Mouse (Mus musculus): ENCODE results near the gene Dok4. TPM values are rescaled to one million over a fixed set of nuclear protein-coding genes. Genes with fewer than 3 reads are reported as not detected.

Gene Dok4
- total RNA-seq, 2 experiments from 2014 or later: 0.62 TPM; not detected in 1

Other genes with a start within 250 kb of the Dok4 start
- gene Arl2bp, start 209.7 kb downstream of the Dok4 start, total RNA-seq (2014; fragmentation: Nextera tagmentation): 36.4 and 44.0 TPM in 2 replicates
- gene Arl2bp, start 209.7 kb downstream of the Dok4 start, total RNA-seq (2017): 41.1 and 100 TPM in 2 replicates
- not detected in 2 replicates for gene Pllp, start 180.1 kb downstream of the Dok4 start, total RNA-seq (2014; fragmentation: Nextera tagmentation)
- not detected in 2 replicates for gene Pllp, start 180.1 kb downstream of the Dok4 start, total RNA-seq (2017)
- not detected in 2 replicates for gene Ccl22, start 130.7 kb downstream of the Dok4 start, total RNA-seq (2014; fragmentation: Nextera tagmentation)
- not detected in 2 replicates for gene Ccl22, start 130.7 kb downstream of the Dok4 start, total RNA-seq (2017)
- gene Cx3cl1, start 104.3 kb downstream of the Dok4 start, total RNA-seq (2014; fragmentation: Nextera tagmentation): 0.19 and 1.3 TPM in 2 replicates
- gene Cx3cl1, start 104.3 kb downstream of the Dok4 start, total RNA-seq (2017): not detected in 2 replicates
- gene Ccl17, start 65.9 kb downstream of the Dok4 start, total RNA-seq (2014; fragmentation: Nextera tagmentation): not detected in 2 replicates
- not detected in 2 replicates for gene Ccl17, start 65.9 kb downstream of the Dok4 start, total RNA-seq (2017)
- 49.5 and 54.4 TPM in 2 replicates for gene Coq9, start 38.0 kb downstream of the Dok4 start, total RNA-seq (2014; fragmentation: Nextera tagmentation)
- 46.6 and 57.4 TPM in 2 replicates for gene Coq9, start 38.0 kb downstream of the Dok4 start, total RNA-seq (2017)
- 45.7 and 48.0 TPM in 2 replicates for gene Ciapin1, start 38.0 kb downstream of the Dok4 start, total RNA-seq (2014; fragmentation: Nextera tagmentation)
- 46.1 and 72.3 TPM in 2 replicates for gene Ciapin1, start 38.0 kb downstream of the Dok4 start, total RNA-seq (2017)
- 57.6 and 75.3 TPM in 2 replicates for gene Polr2c, start 18.9 kb downstream of the Dok4 start, total RNA-seq (2014; fragmentation: Nextera tagmentation)
- gene Polr2c, start 18.9 kb downstream of the Dok4 start, total RNA-seq (2017): 55.6 and 74.5 TPM in 2 replicates
- not detected in 2 replicates for gene Ccdc102a, start 41.8 kb upstream of the Dok4 start, total RNA-seq (2014; fragmentation: Nextera tagmentation)
- gene Ccdc102a, start 41.8 kb upstream of the Dok4 start, total RNA-seq (2017): 0.34 and 1.5 TPM in 2 replicates
- not detected in 2 replicates for gene Adgrg5, start 47.4 kb upstream of the Dok4 start, total RNA-seq (2014; fragmentation: Nextera tagmentation)
- gene Adgrg5, start 47.4 kb upstream of the Dok4 start, total RNA-seq (2017): not detected in 2 replicates
- 115 and 208 TPM in 2 replicates for gene Adgrg1, start 98.4 kb upstream of the Dok4 start, total RNA-seq (2014; fragmentation: Nextera tagmentation)
- 50.3 and 50.9 TPM in 2 replicates for gene Adgrg1, start 98.4 kb upstream of the Dok4 start, total RNA-seq (2017)
- 142 and 175 TPM in 2 replicates for gene Adgrg3, start 141.4 kb upstream of the Dok4 start, total RNA-seq (2014; fragmentation: Nextera tagmentation)
- gene Adgrg3, start 141.4 kb upstream of the Dok4 start, total RNA-seq (2017): 170 and 173 TPM in 2 replicates
- gene Drc7, start 178.8 kb upstream of the Dok4 start, total RNA-seq (2014; fragmentation: Nextera tagmentation): 1.8 and 2.5 TPM in 2 replicates
- gene Drc7, start 178.8 kb upstream of the Dok4 start, total RNA-seq (2017): 1.2 and 3.7 TPM in 2 replicates
- 14.3 and 17.6 TPM in 2 replicates for gene Katnb1, start 204.9 kb upstream of the Dok4 start, total RNA-seq (2014; fragmentation: Nextera tagmentation)
- gene Katnb1, start 204.9 kb upstream of the Dok4 start, total RNA-seq (2017): 33.2 and 34.4 TPM in 2 replicates

Measured in granulocyte monocyte progenitor cell, adult 5-6 weeks (primary cell).